Mouse (Mus musculus) thymus, adult 2 months (tissue): Measurements from ENCODE around the gene Qrsl1.

Experiments used
- CTCF ChIP-seq: fragments of 200-500 bp; IDR thresholded peaks from 2 replicates; pipeline ENCODE4 v1.5.1; 2012; ENCODE audit warnings: mild to moderate bottlenecking, control low read depth, low read length, moderate library complexity, borderline replicate concordance; ENCODE audit not compliant: control insufficient read depth, poor library complexity, insufficient read depth; ENCODE audit errors: extremely low read depth
- POLR2A ChIP-seq: fragments of 200-500 bp; IDR thresholded peaks from 2 replicates; pipeline ENCODE4 v1.6.1; 2012; ENCODE audit warnings: mild to moderate bottlenecking, low read length, control low read depth, moderate library complexity; ENCODE audit not compliant: control insufficient read depth, poor library complexity, insufficient read depth; ENCODE audit errors: extremely low read depth

GRCm38 (mm10) chr10:43832868-43833267, 68.7 kb downstream of the Qrsl1 start:
- TF ChIP-seq CTCF: no peak
- no peak for TF ChIP-seq POLR2A
